Mouse (Mus musculus): ENCODE data around the gene Sipa1l3.

Sipa1l3 gene

DNA sequence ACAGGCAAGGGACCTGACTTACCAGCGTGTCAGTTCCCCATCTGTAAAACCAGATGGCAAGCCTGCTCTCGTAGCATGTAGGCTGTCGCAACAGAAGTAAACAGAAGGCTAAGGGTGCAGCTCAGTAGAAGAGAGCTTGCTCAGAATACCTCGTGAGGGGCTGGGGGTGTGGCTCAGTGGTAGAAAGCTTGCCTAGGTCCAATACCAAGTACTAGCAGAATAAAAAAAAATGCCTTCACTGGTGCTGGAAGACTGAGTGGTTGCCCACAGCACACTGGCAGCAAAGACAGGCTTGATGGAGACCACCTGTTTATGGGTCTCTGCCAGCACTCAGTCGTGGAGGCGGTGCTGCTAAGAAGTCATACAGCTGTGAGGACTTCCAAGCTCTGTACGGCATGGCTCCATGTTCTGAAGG, 93.0 kb downstream of the Sipa1l3 start:
- TF ChIP-seq GATA4 (IDR thresholded peaks at IDR 0.05; ENCODE audit: insufficient replicate concordance, low read length): no peak

DNA sequence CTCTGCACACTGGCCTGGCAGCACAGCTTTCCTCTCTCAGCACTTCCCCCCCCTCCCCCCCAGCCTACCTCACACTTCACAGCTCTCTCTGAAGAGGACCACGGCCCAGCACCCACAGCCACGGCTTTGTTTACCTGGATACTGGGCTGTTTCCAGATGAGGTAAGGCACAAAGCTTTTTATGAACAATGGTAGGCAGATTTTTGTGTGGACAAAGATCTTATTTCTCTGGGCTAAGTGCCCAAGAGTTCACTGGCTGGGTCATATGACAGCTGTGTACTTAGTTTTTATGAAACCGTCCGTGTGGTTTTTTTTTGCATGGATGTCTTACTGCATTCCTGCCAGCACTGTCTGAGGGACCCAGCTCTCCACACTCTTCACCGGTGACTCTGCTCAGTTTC, 93.8 kb downstream of the Sipa1l3 start:
- no peak for TF ChIP-seq GATA4 (IDR thresholded peaks at IDR 0.05; ENCODE audit: insufficient replicate concordance, low read length)

DNA sequence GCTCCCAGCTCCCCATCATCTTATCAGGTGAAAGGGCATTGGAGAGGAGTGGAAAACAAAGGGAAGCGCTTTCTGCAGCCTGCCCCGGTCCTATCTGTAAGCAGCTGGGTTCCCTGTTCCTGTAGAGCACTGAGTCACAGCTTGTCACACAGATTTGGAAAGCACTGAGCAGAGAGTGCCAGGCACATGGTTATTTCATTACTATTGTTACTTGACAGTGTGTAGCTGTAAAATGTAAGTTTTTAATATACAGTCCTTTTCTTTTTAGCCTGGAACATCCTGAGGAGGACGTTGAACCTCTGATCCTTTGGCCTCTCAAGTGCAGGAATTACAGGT, 96.6 kb downstream of the Sipa1l3 start:
- TF ChIP-seq GATA4 (IDR thresholded peaks at IDR 0.05; ENCODE audit: insufficient replicate concordance, low read length): no peak

DNA sequence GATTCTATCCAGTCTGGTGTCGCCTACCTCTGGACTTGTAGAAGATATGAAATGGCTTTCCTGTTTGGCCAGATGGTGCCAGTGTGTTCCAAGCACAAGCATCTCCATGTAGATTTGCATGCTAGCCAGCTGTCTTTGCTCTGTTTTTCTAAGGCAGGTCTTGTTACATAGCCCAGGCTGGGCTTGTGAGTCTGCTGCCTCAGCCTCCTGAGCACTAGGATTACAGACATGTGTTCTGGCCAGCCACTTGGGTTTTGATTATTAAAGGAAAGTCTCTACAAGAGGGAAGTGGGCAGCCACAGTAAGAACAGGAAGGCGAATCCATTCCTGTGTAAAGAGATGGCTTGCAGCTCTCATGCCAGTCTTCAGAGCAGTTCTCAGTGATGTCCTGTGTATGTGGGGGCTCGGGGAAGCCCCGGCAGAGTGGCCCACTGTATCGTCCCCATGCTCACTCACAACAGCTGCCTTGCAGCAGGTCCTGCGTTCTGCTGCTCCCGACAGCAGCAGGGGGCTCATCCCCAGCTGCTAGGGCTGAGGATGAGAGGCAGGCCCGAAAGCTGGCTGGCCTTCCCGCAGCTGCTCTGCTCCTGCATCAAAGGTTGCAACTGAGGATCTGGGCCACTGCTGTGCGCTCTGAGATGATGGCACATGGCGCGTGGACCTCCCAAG, 97.1 kb downstream of the Sipa1l3 start:
- TF ChIP-seq GATA4 (IDR thresholded peaks at IDR 0.05; ENCODE audit: insufficient replicate concordance, low read length): no peak

DNA sequence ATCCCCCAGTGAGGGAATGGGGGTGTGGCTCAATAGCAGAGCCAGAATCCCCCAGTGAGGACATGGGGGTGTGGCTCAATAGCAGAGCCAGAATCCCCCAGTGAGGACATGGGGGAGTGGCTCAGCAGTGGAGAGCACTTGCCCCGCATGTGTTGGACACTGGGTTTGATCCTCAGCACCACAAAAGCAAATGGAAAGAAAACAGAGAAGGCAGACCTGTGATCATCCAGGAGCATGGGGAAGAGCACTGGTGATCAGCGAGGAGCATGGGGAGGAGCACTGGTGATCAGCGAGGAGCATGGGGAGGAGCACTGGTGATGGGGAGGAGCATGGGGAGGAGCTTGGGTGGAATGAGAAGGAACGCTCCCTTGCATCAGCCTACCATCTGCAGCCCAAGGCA, 98.6 kb downstream of the Sipa1l3 start:
- no peak for TF ChIP-seq GATA4 (IDR thresholded peaks at IDR 0.05; ENCODE audit: insufficient replicate concordance, low read length)

DNA sequence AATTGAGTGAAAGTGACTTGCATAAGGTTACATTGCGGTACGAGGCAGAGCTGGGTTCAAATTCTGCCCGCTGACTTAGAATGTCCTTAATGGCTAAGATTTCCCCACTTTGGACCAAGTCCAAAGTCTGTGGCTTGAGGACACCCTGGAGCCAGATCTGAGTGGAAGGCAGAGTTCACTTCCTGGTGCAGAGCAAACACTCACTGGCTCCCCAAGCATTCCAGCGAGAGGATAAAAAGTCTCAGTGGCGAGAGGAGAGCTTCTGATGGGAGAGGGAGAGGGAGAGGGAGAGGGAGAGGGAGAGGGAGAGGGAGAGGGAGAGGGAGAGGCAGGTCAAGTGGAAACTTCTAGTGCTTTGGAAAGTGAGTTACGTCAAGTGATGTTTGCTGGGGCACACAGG, 100.2 kb downstream of the Sipa1l3 start:
- no peak for TF ChIP-seq GATA4 (IDR thresholded peaks at IDR 0.05; ENCODE audit: insufficient replicate concordance, low read length)

DNA sequence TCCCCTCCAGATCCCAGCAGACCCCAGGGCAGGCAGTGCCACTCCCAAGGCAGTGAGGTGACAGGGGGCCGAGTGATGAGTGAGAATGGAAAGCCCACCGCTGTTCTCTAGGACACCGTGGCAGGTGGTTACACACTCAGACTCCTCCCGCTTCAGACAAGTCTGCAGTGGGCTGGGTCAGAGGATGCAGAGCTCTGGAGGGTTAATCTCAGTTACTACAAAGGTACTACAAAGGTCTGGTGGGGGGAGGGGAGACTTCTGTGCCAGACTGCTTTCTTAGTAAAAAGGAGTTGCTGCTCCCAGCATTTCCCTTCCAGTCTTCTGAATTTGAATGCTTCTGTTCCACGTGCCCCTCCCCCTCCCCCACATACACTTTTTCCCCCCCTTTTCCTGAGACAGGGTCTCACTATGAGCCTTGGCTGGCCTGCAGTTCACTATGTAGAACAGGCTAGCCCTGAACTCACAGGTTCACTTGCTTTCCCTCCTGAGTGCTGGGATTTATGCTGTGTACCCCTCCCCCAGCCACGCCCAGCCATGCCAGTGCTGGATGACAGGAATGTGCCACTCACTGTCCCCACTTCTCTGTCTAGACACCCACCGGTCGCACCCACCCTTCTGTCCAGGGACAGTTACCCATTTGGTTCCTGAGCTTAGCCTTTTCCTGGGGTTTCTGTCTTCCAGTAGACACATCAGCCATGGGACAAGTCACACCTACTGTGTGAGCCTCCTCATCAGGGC, 100.9 kb downstream of the Sipa1l3 start:
- TF ChIP-seq GATA4 (IDR thresholded peaks at IDR 0.05; ENCODE audit: insufficient replicate concordance, low read length): no peak

DNA sequence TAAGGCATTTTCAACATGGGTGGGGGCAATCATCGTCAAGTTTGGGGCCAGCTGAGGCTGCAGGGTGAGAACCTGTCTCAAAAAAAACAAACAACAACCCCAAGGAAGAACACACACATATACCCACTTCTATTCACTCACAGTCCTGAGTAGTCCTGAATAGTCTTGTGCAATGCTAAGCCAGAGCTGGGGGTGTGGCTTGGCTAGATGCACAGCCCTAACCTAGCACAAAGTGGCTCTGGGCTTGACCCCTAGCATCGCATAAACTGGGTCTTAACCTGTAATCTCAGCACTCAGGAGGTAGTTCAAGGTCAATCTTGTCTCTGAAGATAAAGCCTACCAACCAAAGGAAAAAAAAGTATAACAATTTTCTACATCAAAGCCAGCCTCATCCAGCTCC, 101.5 kb downstream of the Sipa1l3 start:
- no peak for TF ChIP-seq GATA4 (IDR thresholded peaks at IDR 0.05; ENCODE audit: insufficient replicate concordance, low read length)

DNA sequence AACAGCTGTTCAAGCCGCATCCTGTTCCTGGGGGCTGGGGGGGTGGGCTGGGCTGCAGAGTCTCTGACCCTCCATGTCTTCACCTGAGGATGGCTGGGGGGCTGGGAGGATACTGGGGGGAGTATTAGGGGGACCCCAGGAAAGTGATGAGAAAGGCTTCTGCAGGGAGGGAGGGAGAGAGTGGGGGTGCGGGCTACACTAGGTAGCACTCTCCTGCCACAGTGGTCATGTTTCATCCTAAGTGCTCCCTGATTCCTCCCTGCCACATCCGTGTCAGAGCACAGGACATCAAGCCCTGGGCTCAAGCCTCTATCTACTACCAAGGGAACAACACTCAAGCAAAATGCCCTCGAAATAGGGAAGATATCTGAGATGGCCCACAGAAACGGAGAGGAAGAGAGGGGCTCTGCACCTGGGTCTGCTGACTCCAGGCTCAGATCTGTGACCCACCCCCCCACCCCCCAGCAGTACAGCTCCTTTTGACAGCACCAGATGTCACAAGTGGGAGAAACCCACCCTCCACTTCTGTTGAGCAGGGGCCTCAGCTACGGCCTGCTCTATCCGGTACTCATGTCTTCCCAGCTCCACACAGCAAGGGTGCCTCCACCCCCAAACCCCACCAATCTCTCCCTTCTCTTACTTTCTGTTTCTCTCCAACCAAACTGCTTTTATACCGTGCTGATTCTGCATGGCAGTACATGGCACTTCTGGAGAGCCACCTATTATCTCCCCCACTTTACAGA, 106.4 kb downstream of the Sipa1l3 start:
- no peak for TF ChIP-seq GATA4 (IDR thresholded peaks at IDR 0.05; ENCODE audit: insufficient replicate concordance, low read length)

DNA sequence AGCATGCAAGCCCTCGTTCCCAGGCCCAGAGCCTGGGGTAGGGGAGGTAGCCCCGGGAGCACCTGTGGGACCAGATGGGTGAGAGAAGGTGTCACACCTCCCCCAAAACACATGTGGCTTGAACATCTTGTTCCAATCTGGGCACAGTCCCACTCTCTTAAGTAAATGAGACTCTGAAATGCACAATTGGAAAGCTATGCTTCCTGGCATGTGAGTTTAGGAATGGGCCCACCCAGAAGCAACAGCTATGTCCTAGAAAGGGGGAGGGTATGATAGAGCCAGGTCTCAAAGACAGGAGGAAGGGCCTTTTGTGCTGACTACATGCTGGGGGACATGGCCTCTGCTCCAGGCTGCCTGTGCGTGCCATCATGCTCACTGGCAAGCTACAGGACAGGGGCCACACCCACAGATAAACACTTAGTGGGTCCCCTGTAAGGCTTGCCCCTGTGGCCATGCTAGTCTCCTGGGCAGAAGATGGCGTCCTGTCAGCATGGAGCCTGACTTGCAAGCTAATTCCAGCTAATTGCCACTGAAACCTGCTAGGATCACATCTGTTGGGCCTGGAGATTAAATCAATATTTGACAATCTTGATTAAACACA, 107.1 kb downstream of the Sipa1l3 start:
- no peak for TF ChIP-seq GATA4 (IDR thresholded peaks at IDR 0.05; ENCODE audit: insufficient replicate concordance, low read length)

DNA sequence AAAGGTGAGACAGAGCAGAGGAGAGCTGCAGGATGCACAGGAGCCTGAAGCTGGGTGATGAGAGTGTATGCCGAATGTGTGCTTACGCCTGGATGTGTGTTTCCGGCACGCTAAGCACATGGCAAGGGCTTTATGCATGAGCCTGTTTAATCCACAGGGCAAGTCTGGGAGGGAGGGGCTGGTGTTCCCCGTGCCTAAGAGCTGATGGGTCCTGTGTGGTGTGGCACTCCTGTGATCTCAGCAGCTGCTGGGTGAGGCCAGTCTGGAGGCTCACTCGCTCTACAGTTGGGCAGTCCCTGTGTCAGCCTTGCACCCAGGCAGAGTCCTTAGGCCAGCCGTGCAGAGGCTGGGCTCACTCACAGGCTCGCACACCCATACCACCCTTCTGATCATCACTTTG, 108.0 kb downstream of the Sipa1l3 start:
- TF ChIP-seq GATA4 (IDR thresholded peaks at IDR 0.05; ENCODE audit: insufficient replicate concordance, low read length): no peak

DNA sequence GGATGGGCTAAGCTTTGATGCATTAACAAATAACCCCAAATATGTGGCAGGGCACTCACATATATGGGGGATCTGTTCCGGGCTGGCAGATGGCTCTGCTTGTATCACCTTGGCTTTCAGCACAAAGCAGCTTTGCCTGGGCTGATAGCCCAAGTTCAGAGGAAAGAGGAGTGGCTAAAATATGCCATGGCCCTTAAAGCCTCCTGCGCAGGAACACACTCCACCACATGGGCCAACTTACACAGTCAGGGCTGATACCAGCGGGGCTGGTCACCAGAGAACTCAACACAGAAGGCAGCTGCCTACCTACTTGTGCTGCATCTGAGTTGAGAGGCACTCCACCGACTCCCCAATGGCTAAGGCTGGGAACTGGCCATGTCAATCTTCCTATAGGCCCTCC, 111.6 kb downstream of the Sipa1l3 start:
- no peak for TF ChIP-seq GATA4 (IDR thresholded peaks at IDR 0.05; ENCODE audit: insufficient replicate concordance, low read length)

DNA sequence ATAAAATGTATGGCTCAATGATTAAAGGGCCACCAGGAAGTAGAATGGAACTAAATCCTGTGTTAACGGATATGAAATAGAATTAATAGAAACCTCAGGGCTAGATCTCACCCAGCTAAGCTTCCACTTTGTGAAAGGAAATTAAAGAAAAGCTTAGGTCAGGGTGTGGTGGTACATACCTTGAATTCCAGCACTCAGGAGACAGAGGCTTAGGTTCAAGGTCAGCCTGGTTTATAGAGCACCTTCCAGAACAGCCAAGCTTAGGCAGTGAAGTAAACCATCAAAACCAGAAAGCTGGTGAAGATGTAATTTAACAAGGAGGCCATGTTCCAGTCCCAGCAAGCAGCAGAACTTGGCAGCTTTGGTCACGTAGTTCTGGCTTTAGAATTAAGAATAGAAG, 114.3 kb downstream of the Sipa1l3 start:
- TF ChIP-seq GATA4 (IDR thresholded peaks at IDR 0.05; ENCODE audit: insufficient replicate concordance, low read length): no peak

DNA sequence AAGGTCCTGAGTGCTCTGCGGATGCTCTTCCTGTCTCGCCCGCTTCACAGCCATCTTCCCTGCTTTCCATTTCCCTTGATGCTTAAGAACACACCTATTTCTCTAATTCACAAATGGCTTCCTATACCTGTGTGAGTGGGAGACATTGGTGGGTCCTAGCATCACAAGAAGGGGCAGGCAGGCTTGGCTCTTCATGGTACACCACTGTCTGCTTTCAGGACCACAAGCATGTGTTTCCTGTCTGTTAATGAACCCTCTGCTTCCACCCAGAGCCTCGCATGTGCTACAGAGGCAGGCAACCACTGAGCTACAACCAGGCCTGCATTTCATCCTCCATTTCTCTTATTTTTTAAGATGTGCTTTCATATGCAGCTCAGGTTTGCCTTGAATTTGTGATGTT, 116.4 kb downstream of the Sipa1l3 start:
- TF ChIP-seq GATA4 (IDR thresholded peaks at IDR 0.05; ENCODE audit: insufficient replicate concordance, low read length): no peak

DNA sequence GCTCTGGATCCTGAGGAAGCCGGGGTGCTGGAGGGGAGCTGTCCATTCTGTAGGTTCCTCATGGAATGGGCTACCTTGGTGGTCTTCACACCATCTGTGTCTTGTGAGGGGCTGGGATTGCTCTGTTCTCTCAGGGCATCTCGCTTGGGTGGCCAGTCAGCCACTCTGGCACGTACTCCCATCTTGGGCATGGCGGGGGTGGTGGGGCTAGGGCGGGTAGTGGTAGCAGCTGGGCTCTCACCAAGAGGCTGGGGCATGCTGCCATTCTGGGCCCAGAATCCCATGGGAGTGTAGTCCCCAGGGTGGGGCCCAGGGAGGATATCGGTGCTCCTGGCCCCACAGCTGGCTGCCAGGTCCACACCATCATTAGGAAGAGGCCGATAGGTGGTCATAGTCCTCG, 118.0 kb downstream of the Sipa1l3 start:
- TF ChIP-seq GATA4 (IDR thresholded peaks at IDR 0.05; ENCODE audit: insufficient replicate concordance, low read length): no peak

DNA sequence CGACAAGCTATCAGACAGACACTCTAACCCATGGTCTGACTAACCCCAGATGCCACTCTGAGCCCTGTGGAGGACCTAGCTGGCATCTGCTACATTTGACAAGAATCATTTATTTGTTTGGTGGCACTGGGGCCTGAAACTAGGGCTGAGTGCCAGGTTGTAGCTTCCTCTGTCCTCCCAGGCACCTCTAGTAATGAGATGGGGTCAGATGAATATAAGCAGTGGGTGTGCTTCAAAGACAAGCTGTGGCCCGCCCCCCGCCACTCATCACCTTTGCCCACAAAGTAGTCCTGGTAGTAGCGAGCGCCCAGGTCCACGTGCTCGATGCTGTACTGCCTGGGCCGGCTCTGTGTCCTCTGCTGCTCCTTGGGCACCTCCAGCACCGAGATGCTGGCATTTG, 119.4 kb downstream of the Sipa1l3 start:
- no peak for TF ChIP-seq GATA4 (IDR thresholded peaks at IDR 0.05; ENCODE audit: insufficient replicate concordance, low read length)
